19 mouse cellular contexts compared by ENCODE assay signal in genomic region chr7:139082281-139082680, GRCm38 (mm10). TPM values are rescaled to one million over a fixed set of nuclear protein-coding genes. Genes with fewer than 3 reads are reported as not detected.
"Had no signal": no experiment of that assay in that cellular context is flagged by ENCODE, and none has a peak within 500 bp of the region (broad histone marks: within the 10 kb centered on the region; RNA-seq: fewer than 3 reads in every experiment).

No protein-coding gene starts in this region.

- H3K4me2 ChIP-seq: limb, embryonic 12.5 days; limb, embryonic 15.5 days; liver, embryonic 11.5 days; lung, embryonic 14.5 days; midbrain, embryonic 12.5 days; midbrain, embryonic 15.5 days; neural tube, embryonic 13.5 days; stomach, embryonic 15.5 days had no signal

- H3K4me3 ChIP-seq: layer of hippocampus, adult 2 months; limb, embryonic 12.5 days; limb, embryonic 15.5 days; midbrain, embryonic 12.5 days; midbrain, embryonic 15.5 days; neural tube, embryonic 13.5 days; stomach, embryonic 15.5 days had no signal

- H3K9me3 ChIP-seq: limb, embryonic 12.5 days; limb, embryonic 15.5 days; midbrain, embryonic 12.5 days; midbrain, embryonic 15.5 days; neural tube, embryonic 13.5 days; stomach, embryonic 15.5 days had no signal

- H3K27ac ChIP-seq: kidney, postnatal 0 days; layer of hippocampus, adult 2 months; limb, embryonic 12.5 days; limb, embryonic 15.5 days; liver, embryonic 14.5 days; macrophage; midbrain, embryonic 15.5 days; stomach, embryonic 15.5 days had no signal

- DNase-seq: kidney, postnatal 25 days; layer of hippocampus, adult 9-11 months; liver, postnatal 0 days; lung, embryonic 14.5 days; right cerebral cortex, postnatal 25 days; spleen, adult 18-20 months; thymus, postnatal 25 days had no signal

- H3K27me3 ChIP-seq: midbrain, embryonic 15.5 days; neural tube, embryonic 13.5 days had no signal

- ATAC-seq: liver, postnatal 0 days; lung, postnatal 0 days; midbrain, embryonic 15.5 days had no signal

- H3K9ac ChIP-seq: limb, embryonic 12.5 days; limb, embryonic 15.5 days; liver, embryonic 14.5 days; liver, postnatal 0 days; lung, embryonic 14.5 days; midbrain, embryonic 12.5 days; midbrain, embryonic 15.5 days; neural tube, embryonic 13.5 days; stomach, embryonic 15.5 days had no signal

- H3K36me3 ChIP-seq: limb, embryonic 12.5 days; limb, embryonic 15.5 days; midbrain, embryonic 12.5 days; midbrain, embryonic 15.5 days; neural tube, embryonic 13.5 days; stomach, embryonic 15.5 days had no signal

RNA-seq across cellular contexts. Expression of gene Dpysl4, which starts 3.5 kb away (rescaled TPM):
- polyA plus RNA-seq: macrophage had no signal
